Mouse (Mus musculus): Measurements from ENCODE around the gene Fosl1.

Gene Fosl1

GRCm38 (mm10) chr19:5447515-5448353 is at the start of gene Fosl1:
Fosl1 (plus strand) TSS chr19:5447547.
- CTCF ChIA-PET: interaction anchor here (0.6 to 1.0 kb wide), 4 partner anchors 24 to 306 kb away, joined by 4 to 6 read pairs (median 5); no protein-coding TSS in a partner anchor

GRCm38 (mm10) chr19:5401073-5401472 is 46.3 kb upstream of the Fosl1 start:
- CTCF ChIA-PET: interaction anchor here (0.6 kb wide), 1 partner anchor 1619 kb away, joined by 3 read pairs; no protein-coding TSS in a partner anchor

GRCm38 (mm10) chr19:5402293-5402692 is 45.1 kb upstream of the Fosl1 start, which contains the start of gene Tsga10ip:
Tsga10ip (minus strand) TSS chr19:5402526.
- CTCF ChIA-PET: no interaction called here

- CTCF ChIA-PET: interaction anchor here (0.6 to 1.4 kb wide), 6 partner anchors 15 to 180 kb away, joined by 3 to 4 read pairs (median 4); partner anchors contain the start of gene Fosl1
Observed at GRCm38 (mm10) chr19:5405924-5406323, 41.4 kb upstream of the Fosl1 start.

- CTCF ChIA-PET: interaction anchor here (0.9 to 1.4 kb wide), 6 partner anchors 16 to 41 kb away, joined by 3 to 5 read pairs (median 4); partner anchors contain the start of genes Drap1 and Fosl1
Observed at GRCm38 (mm10) chr19:5406531-5407126, 40.7 kb upstream of the Fosl1 start.

GRCm38 (mm10) chr19:5407133-5407532 is 40.2 kb upstream of the Fosl1 start:
- CTCF ChIA-PET: interaction anchor here (1.0 to 1.4 kb wide), 3 partner anchors 17 to 40 kb away, joined by 4 to 5 read pairs (median 4); partner anchors contain the start of genes Drap1 and Fosl1

GRCm38 (mm10) chr19:5408057-5409001 is 39.0 kb upstream of the Fosl1 start:
- CTCF ChIA-PET: interaction anchor here (1.0 to 1.3 kb wide), 2 partner anchors 13 to 16 kb away, joined by 3 to 5 read pairs; partner anchors contain the start of gene Drap1

GRCm38 (mm10) chr19:5409068-5409467 is 38.3 kb upstream of the Fosl1 start:
- CTCF ChIA-PET: interaction anchor here (1.0 kb wide), 1 partner anchor 13 kb away, joined by 3 read pairs; no protein-coding TSS in a partner anchor

- CTCF ChIA-PET: no interaction called here
Observed at GRCm38 (mm10) chr19:5410641-5411040, 36.7 kb upstream of the Fosl1 start.

GRCm38 (mm10) chr19:5411961-5412360 is 35.4 kb upstream of the Fosl1 start:
- CTCF ChIA-PET: no interaction called here

GRCm38 (mm10) chr19:5413840-5414239 is 33.5 kb upstream of the Fosl1 start:
- CTCF ChIA-PET: no interaction called here

GRCm38 (mm10) chr19:5414534-5414957 is 32.8 kb upstream of the Fosl1 start:
- CTCF ChIA-PET: no interaction called here

GRCm38 (mm10) chr19:5418750-5419466 is 28.4 kb upstream of the Fosl1 start:
- CTCF ChIA-PET: no interaction called here

- CTCF ChIA-PET: no interaction called here
Observed at GRCm38 (mm10) chr19:5419630-5420029, 27.7 kb upstream of the Fosl1 start.

GRCm38 (mm10) chr19:5420579-5420978 is 26.8 kb upstream of the Fosl1 start:
- CTCF ChIA-PET: no interaction called here

GRCm38 (mm10) chr19:5421784-5422183 is 25.6 kb upstream of the Fosl1 start:
- CTCF ChIA-PET: interaction anchor here (1.0 kb wide), 1 partner anchor 13 kb away, joined by 3 read pairs; no protein-coding TSS in a partner anchor

GRCm38 (mm10) chr19:5422267-5422666 is 25.1 kb upstream of the Fosl1 start:
- CTCF ChIA-PET: interaction anchor here (1.0 kb wide), 1 partner anchor 13 kb away, joined by 3 read pairs; no protein-coding TSS in a partner anchor

GRCm38 (mm10) chr19:5422895-5423443 is 24.4 kb upstream of the Fosl1 start:
- CTCF ChIA-PET: no interaction called here

GRCm38 (mm10) chr19:5423561-5423960 is 23.8 kb upstream of the Fosl1 start:
- CTCF ChIA-PET: interaction anchor here (1.3 kb wide), 1 partner anchor 16 kb away, joined by 5 read pairs; no protein-coding TSS in a partner anchor

Measured in spleen, embryonic (tissue).